Mouse (Mus musculus): ENCODE measurements around the gene Bscl2. TPM values are rescaled to one million over a fixed set of nuclear protein-coding genes. Genes with fewer than 3 reads are reported as not detected.

Gene Bscl2
- polyA plus RNA-seq, 1 experiment from 2014 or later, result 78.0 TPM

DNA sequence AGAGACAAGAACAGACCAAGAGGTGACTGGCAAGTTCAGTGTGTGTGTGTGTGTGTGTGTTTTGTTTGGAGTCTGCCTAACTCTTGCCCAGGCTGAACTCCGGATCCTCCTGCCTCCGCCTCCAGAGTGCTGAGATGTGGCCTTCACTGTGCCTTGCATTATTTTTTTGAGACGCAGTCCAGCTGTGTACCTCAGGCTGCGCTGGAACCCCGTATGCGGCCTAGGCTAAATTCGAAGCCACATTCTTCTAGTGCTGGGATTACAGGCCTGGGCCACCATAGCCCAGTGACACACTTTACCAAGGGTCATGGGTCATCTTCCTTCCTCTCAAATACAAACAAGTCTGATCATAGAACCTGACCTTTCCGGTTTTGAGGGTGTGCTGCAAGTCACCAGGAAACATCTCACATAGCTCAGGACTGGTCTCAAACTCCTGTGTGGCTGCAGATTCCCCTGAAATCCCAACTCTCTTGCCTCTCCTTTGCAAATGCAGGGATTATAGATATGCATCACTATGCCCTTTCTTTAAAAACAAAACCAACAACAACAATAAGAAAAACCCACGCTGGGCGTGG is 35.1 kb downstream of the Bscl2 start:
- Histone ChIP-seq H3K27me3 (no peaks in the 10 kb centered on the region), H3K4me1 (peaks cover 9% of the 10 kb centered on the region), H3K4me3 (replicated peaks) (peak overlapping the region; percentile 94), H3K9ac (peak overlapping the region; percentile 96), H3K9me3 (replicated peaks) (no peaks in the 10 kb centered on the region), H3K36me3 (peaks cover 40% of the 10 kb centered on the region), H3K4me2 (replicated peaks) (peak overlapping the region; percentile 83), H3K27ac (replicated peaks) (0 out of 2 replicates have a peak overlapping the region, but pooled peaks have one; percentile 85)
- WGBS, result 64% methylated on average over 10 of the region's 10 CpGs
- ATAC-seq (ENCODE audit: insufficient number of reproducible peaks, low FRiP score, low TSS enrichment, low read depth), result no peak

DNA sequence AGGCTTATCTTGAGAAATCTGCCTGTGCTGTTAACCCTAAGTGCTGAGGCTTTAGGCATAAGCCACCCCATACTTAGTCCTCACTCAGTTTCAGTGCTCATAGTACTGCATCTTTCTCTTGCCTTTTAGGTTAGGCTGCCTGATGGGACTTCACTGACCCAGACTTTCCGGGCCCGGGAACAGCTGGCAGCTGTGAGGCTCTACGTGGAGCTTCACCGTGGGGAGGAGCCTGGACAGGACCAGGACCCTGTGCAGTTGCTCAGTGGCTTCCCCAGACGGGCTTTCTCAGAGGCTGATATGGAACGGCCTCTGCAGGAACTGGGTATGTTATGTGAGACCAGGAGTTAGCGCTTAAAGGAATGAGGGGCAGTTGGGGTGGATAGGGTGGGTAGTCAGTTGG is 37.8 kb downstream of the Bscl2 start:
- no peak overlapping the region for H3K27ac ChIP-seq (replicated peaks)
- H3K4me2 ChIP-seq (replicated peaks), result no peak overlapping the region
- no peak overlapping the region for H3K4me3 ChIP-seq (replicated peaks)
- H3K9me3 ChIP-seq (replicated peaks), result no peaks in the 10 kb centered on the region
- H3K36me3 ChIP-seq, result peaks cover 45% of the 10 kb centered on the region
- H3K27me3 ChIP-seq, result no peaks in the 10 kb centered on the region
- 95% methylated on average over 7 of the region's 7 CpGs for WGBS
- peaks cover 17% of the 10 kb centered on the region for H3K4me1 ChIP-seq
- no peak overlapping the region for H3K9ac ChIP-seq
- ATAC-seq (ENCODE audit: insufficient number of reproducible peaks, low FRiP score, low TSS enrichment, low read depth), result no peak

DNA sequence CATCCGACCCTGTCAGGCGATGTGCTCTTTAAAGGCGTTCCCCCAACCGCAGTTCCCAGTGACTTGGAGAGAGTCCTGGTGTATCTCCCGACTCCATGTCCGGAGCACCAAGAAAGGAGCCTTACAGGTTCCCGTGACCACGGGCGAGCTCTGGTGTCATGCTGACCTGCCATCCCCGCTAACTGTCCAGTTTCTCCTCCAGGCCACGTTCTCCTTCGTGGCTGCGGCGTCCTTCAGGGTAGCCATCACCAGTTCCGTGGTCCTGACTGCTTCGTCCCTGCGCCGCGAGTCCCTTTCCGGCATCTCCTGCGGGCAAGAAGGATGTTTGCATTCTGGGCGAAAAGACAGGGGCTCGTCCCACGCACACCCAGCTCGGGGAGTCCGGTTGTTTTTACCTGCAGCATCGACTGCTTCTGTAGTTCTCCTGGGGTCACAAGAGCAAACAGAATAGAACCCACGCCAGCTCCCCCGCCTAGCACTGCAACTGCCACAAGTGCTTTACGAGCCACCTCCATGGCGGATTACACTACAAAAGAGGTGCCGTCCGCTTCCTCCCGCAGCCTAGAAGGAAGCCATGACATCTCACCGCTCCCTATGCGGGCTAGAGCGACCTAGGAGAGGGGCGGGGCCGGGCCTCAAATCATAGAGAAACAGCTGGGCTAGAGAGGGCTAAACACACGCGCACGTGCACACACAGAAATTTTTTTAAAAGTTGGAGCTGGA is 43.2 kb downstream of the Bscl2 start, which contains the start of gene Uqcc3:
Gene Uqcc3, minus strand, starts transcription at position 613 of the 723 bp plus-strand sequence.
- Histone ChIP-seq H3K9me3 (replicated peaks) (no peaks in the 10 kb centered on the region), H3K27ac (replicated peaks) (peak within 1 kb of the TSS; percentile 90), H3K4me3 (replicated peaks) (peak within 1 kb of the TSS; percentile 76), H3K4me2 (replicated peaks) (peak within 1 kb of the TSS; percentile 76), H3K36me3 (peaks cover 19% of the 10 kb centered on the region), H3K9ac (peak within 1 kb of the TSS; percentile 86), H3K27me3 (no peaks in the 10 kb centered on the region), H3K4me1 (peaks cover 15% of the 10 kb centered on the region)
- under 1% methylated on average over 42 of the region's 42 CpGs for WGBS
- peak; percentile 96 for ATAC-seq (ENCODE audit: insufficient number of reproducible peaks, low FRiP score, low TSS enrichment, low read depth)

DNA sequence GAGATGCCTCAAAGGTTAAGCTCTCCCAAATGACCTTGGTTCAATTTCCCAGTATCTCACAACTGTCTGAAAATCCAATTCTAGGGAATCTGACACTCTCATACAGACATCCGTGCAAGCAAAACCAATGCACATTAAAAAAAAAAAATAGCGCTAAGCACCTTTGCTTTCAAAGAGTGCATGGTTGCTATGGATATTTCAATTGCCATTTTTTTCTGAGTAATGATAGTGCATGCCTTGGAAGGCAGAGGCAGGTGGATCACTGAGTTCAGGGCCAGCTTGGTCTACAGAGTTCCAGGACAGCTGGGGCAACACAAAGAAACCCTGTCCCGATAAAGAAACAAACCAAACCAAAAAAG is 43.7 kb downstream of the Bscl2 start:
- peak overlapping the region; percentile 90; the same call in 1 of the 2 replicates for H3K27ac ChIP-seq (replicated peaks)
- no peaks in the 10 kb centered on the region for H3K9me3 ChIP-seq (replicated peaks)
- no peak for ATAC-seq (ENCODE audit: insufficient number of reproducible peaks, low FRiP score, low TSS enrichment, low read depth)
- H3K4me2 ChIP-seq (replicated peaks), result peak overlapping the region; percentile 76
- peaks cover 15% of the 10 kb centered on the region for H3K4me1 ChIP-seq
- H3K9ac ChIP-seq, result peak overlapping the region; percentile 86
- H3K36me3 ChIP-seq, result peaks cover 14% of the 10 kb centered on the region
- H3K4me3 ChIP-seq (replicated peaks), result peak overlapping the region; percentile 76
- no peaks in the 10 kb centered on the region for H3K27me3 ChIP-seq
- WGBS, result 9% methylated on average over 3 of the region's 3 CpGs

DNA sequence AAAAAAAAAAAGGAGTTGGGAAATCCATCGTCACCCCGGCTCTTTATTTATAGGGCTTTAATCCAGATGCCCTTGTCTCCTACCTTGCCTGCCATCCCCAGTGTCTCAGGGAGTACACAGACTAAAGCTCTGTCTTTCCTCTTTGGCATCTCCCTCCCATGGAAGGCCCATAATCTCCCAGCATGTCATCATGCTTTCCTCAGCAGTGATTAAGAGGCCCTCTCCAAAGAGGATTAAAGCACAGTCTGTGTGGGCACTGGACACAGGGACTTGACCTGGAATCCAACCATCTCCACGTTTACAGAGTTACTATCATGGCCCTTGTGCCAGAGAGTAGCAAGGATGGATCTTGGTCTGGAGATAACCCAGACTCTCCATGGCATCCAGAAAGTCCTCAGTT is 46.3 kb downstream of the Bscl2 start, which contains the start of the genes Lbhd1 and Gm49403:
Gene Lbhd1, plus strand, starts transcription at position 117 of the 400 bp plus-strand sequence.
Gene Gm49403, plus strand, starts transcription at position 315 of the 400 bp plus-strand sequence.
- Histone ChIP-seq H3K4me1 (peaks cover 26% of the 10 kb centered on the region), H3K27me3 (no peaks in the 10 kb centered on the region), H3K9me3 (replicated peaks) (no peaks in the 10 kb centered on the region), H3K4me2 (replicated peaks) (no peak within 1 kb of the TSS), H3K36me3 (no peaks in the 10 kb centered on the region), H3K9ac (no peak within 1 kb of the TSS), H3K4me3 (replicated peaks) (no peak within 1 kb of the TSS), H3K27ac (replicated peaks) (no peak within 1 kb of the TSS)
- ATAC-seq (ENCODE audit: insufficient number of reproducible peaks, low FRiP score, low TSS enrichment, low read depth), result no peak
- 74% methylated on average over 3 of the region's 3 CpGs for WGBS

DNA sequence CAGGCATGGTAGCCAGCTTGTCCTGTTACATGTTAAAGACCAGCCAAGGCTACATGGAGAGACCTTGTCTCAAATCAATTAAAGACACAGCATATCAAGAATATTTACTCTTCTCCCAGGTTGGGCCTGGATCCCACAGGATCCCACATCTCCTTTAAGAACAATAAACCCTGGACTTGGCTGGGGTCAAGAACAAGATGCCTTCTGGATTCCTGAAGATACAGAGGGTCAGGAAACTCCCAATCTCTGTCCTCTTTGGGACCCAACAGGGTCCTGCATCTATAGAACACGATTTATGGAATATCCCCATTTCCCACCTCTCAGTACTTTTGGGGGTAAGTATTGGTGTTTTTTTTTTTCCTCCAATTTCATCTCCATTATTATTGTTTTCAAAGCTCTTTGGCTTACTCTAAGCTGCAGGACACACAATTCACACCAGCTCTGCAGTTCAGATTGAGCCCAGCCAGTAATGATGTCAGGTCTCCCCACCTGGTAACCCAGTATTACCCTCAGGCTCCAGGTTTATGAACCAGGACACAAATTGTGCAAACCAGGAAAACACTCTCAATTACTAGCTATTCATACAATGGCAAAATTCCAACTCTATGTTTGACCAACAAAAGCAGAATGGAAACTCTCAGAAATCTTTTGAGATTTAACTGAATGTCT is 49.8 kb downstream of the Bscl2 start:
- Histone ChIP-seq H3K4me1 (peaks cover 18% of the 10 kb centered on the region), H3K27ac (replicated peaks) (peak overlapping the region; percentile 88), H3K4me3 (replicated peaks) (no peak overlapping the region), H3K9ac (no peak overlapping the region; the same call in 1 of the 2 replicates), H3K9me3 (replicated peaks) (no peaks in the 10 kb centered on the region), H3K4me2 (replicated peaks) (peak overlapping the region; percentile 70; the same call in 1 of the 2 replicates), H3K27me3 (no peaks in the 10 kb centered on the region), H3K36me3 (peaks cover 15% of the 10 kb centered on the region)
- 44% methylated on average over 1 of the region's 1 CpGs for WGBS
- no peak for ATAC-seq (ENCODE audit: insufficient number of reproducible peaks, low FRiP score, low TSS enrichment, low read depth)

DNA sequence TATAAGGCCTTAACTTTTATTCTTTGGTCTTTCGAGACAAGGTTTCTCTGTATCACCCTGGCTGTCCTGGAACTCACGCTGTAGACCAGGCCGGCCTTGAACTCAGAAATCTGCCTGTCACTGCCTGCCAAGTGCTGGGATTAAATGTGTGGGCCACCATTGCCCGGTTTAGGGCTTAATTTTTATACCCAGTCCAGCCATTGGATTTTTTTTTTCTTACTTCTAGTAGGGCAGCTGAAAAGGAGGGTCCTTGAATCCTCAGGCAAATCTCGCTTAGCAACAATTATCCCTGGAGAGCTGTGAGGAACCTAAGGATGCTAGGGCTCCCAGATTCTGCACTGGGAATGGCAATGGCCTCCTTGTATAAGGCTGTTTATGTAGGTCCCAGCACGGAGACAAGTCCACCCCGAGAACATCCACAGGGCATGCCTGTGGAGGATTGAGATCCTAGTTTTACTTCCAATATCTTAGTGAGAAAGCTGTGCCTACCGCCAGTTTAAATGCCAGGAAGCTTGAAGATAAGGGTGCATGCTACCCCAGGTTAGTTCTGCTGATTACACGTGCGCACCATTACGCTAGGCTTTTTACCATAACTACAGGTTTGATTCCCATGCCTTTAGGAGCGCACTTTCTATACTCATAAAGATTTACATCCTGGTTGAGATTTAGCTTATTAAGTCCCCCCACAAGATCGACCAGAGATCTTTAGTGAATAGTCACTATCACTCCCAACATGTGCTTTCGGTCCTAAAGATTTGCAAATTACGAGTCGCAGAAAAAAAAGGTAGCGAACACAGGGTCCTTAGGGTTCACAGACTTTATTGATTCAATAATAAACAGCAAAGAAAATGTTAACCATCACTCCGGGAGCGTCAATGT is 50.6 kb downstream of the Bscl2 start:
- Histone ChIP-seq H3K27ac (replicated peaks) (peak overlapping the region; percentile 88), H3K4me1 (peaks cover 18% of the 10 kb centered on the region), H3K9me3 (replicated peaks) (no peaks in the 10 kb centered on the region), H3K4me2 (replicated peaks) (peak overlapping the region; percentile 70), H3K4me3 (replicated peaks) (peak overlapping the region; percentile 70), H3K36me3 (peaks cover 15% of the 10 kb centered on the region), H3K9ac (peak overlapping the region; percentile 89), H3K27me3 (no peaks in the 10 kb centered on the region)
- no peak for ATAC-seq (ENCODE audit: insufficient number of reproducible peaks, low FRiP score, low TSS enrichment, low read depth)
- WGBS, result 13% methylated on average over 19 of the region's 19 CpGs

DNA sequence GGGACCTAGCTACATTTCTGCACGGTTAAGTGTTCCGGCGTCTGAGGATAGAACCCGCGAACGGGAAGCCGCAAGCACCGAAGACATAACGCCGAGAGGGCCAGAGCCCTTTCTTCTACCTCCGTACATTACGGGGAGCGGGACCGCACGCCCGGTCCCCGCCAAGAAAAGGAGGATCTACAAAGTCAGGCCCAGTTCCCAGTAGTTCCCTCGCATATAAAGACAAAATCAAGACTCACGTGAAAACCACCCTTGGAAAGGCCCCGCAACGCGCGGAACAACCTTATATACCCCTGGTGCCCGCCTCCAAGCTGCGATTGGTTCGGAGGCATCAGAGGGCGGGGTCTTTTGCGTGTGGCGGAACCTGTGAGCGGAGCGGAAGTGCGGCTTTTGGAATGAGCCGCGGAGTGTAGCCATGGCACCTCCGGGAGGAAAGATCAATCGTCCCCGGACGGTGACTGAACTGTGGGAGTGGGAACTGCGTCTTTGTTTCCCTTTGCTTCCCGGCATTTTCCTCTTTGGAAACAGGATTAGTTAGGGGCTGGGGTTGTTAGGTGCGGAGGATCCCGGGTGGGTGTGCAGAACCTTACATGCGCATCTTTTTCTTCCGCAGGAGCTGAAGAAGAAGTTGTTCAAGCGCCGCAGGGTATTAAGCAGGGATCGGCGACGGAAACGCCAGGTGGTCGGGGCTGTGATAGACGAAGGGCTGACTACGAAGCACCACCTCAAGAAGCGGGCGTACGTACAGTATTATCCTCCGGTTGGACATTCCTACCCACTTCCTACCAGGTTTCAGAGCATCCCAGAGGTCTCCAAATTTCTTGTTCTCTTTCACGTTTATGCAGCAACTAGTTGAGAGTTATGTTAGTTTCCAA is 51.5 kb downstream of the Bscl2 start, which contains the start of the genes 1810009A15Rik and Gm49416:
Gene 1810009A15Rik, plus strand, starts transcription at position 343 of the 875 bp plus-strand sequence.
Gene Gm49416, plus strand, starts transcription at position 416 of the 875 bp plus-strand sequence.
- H3K4me1 ChIP-seq, result peaks cover 22% of the 10 kb centered on the region
- WGBS, result under 1% methylated on average over 58 of the region's 58 CpGs
- peak within 1 kb of the TSS; percentile 70 for H3K4me3 ChIP-seq (replicated peaks)
- peak within 1 kb of the TSS; percentile 89 for H3K9ac ChIP-seq
- peaks cover 15% of the 10 kb centered on the region for H3K36me3 ChIP-seq
- no peaks in the 10 kb centered on the region for H3K27me3 ChIP-seq
- peak within 1 kb of the TSS; percentile 70 for H3K4me2 ChIP-seq (replicated peaks)
- peak within 1 kb of the TSS; percentile 88 for H3K27ac ChIP-seq (replicated peaks)
- no peaks in the 10 kb centered on the region for H3K9me3 ChIP-seq (replicated peaks)
- ATAC-seq (ENCODE audit: insufficient number of reproducible peaks, low FRiP score, low TSS enrichment, low read depth), result peak; percentile 93

DNA sequence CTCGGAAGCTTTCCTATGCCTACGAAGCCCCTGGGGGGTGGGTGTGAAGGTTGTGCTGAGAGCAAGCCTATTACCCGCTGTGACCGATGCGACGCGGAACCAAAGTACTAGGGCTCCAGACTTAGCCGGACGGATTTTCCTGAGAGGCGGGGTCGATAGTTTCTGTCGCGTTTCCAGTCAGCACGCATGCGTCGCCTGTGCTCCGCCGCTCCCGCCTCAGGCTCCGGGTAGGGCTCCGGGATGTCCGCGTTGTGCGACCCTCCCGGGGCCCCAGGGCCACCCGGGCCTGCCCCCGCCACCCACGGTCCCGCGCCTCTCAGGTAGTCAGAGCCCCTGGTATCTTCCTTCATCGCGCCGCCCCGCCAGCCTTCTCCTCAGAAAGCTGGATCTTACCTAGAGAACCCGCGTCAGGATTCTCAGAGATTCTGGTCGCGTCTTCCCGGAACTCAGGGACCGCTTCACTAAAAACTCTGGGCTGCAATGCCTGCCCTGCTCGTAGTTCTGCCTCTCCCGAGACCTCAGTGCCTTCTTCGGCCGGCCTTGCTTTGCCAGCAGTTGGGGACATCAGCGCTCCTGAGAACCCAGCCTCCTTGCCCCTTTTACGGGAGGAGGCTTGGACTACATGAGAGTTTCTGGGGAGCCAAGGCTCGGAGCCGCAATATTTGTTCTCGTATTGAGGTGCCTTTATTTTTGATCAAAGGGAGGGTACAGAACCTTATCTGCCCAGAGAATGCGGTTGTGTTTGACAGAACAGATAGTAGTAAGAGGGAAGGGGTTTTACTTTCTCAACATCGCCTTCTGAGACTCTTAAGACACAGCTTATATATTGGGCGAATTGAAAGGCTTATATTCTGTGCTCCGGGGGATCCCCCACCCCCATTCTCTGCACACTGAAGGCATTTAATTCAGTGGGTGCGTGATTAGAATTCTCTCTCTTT is 55.8 kb downstream of the Bscl2 start, which contains the start of gene Ints5:
Gene Ints5, plus strand, starts transcription at position 177 of the 938 bp plus-strand sequence.
- H3K9ac ChIP-seq, result peak within 1 kb of the TSS; percentile 89
- peak within 1 kb of the TSS; percentile 88 for H3K4me3 ChIP-seq (replicated peaks)
- no peaks in the 10 kb centered on the region for H3K27me3 ChIP-seq
- WGBS, result 2% methylated on average over 54 of the region's 54 CpGs
- H3K9me3 ChIP-seq (replicated peaks), result no peaks in the 10 kb centered on the region
- H3K4me1 ChIP-seq, result peaks cover 35% of the 10 kb centered on the region
- peak within 1 kb of the TSS; percentile 90 for H3K27ac ChIP-seq (replicated peaks)
- H3K36me3 ChIP-seq, result peaks cover 37% of the 10 kb centered on the region
- peak; percentile 40 for ATAC-seq (ENCODE audit: insufficient number of reproducible peaks, low FRiP score, low TSS enrichment, low read depth)
- H3K4me2 ChIP-seq (replicated peaks), result peak within 1 kb of the TSS; percentile 72

Measured in embryonic facial prominence, embryonic 15.5 days (tissue).